Comparison of ENCODE assay signal across 8 mouse cellular contexts in genomic region chr5:143112281-143113246, GRCm38 (mm10). TPM values are rescaled to one million over a fixed set of nuclear protein-coding genes. Genes with fewer than 3 reads are reported as not detected.
DNase-seq lines count a peak whose midpoint lies in the region; ATAC-seq lines count a peak whose summit lies in the region.

TSS of gene Rnf216 (minus strand) at chr5:143112994.

- H3K27me3 ChIP-seq in hindbrain, embryonic 12.5 days = no peaks in the 10 kb centered on the region

- H3K4me1 ChIP-seq in hindbrain, embryonic 12.5 days = peaks cover 9% of the 10 kb centered on the region

- peak within 1 kb of the TSS; percentile 95 for H3K4me3 ChIP-seq in hindbrain, embryonic 12.5 days

- H3K27ac ChIP-seq in hindbrain, embryonic 12.5 days = peak within 1 kb of the TSS; percentile 93

- H3K36me3 ChIP-seq in hindbrain, embryonic 12.5 days = 0 out of 2 replicates have a peak, but pooled peaks cover 3% of the 10 kb centered on the region

- peak; percentile 97 for DNase-seq in NIH3T3 (ENCODE audit: low read depth)
- peak; percentile 96 for DNase-seq in cerebellum, postnatal 10 days
- peak; percentile 91 to 94 for DNase-seq in frontal cortex, postnatal 10 days (ENCODE audit: low spot score in 2 of 2)
- DNase-seq in layer of hippocampus, postnatal 14 days (ENCODE audit: low spot score in 2 of 2) = peak; percentile 96
- DNase-seq in lung, postnatal 14 days = peak; percentile 94
- DNase-seq in retina, adult 2 months (ENCODE audit: low read depth, low spot score) = peak; percentile 90
- DNase-seq in thymus, postnatal 36 days = peak; percentile 75 to 76

- H3K4me2 ChIP-seq in hindbrain, embryonic 12.5 days (replicated peaks) = peak within 1 kb of the TSS; percentile 89

- WGBS in hindbrain, embryonic 12.5 days = 1% methylated on average over 86 of the region's 110 CpGs

- H3K9me3 ChIP-seq in hindbrain, embryonic 12.5 days (replicated peaks) = no peaks in the 10 kb centered on the region; the same call in 1 of the 2 replicates

- H3K9ac ChIP-seq in hindbrain, embryonic 12.5 days = peak within 1 kb of the TSS; percentile 93

- ATAC-seq in hindbrain, embryonic 12.5 days (ENCODE audit: low FRiP score) = peak; percentile 96

RNA-seq across cellular contexts. Expression of gene Rnf216, which starts in this region (rescaled TPM):
- polyA plus RNA-seq in hindbrain, embryonic 12.5 days (2016; fragmentation: Nextera tagmentation; extraction: Ambion mirVana) = 49.4 and 51.1 TPM in 2 replicates
- 10 to 100 TPM; 46.4 to 47.4 TPM for total RNA-seq in layer of hippocampus, postnatal 14 days (2021)

Comparison
In these comparisons a context has a peak if more than half of its experiments do, and no peak if none do; other contexts are left out.
1. Peak in every context shown above with its lines: DNase-seq, ATAC-seq, H3K4me3 ChIP-seq and H3K27ac ChIP-seq.